Mouse (Mus musculus) ovary, adult 10 weeks (tissue): ENCODE results near the gene Sctr. TPM values are rescaled to one million over a fixed set of nuclear protein-coding genes. Genes with fewer than 3 reads are reported as not detected.

Experiments used
- polyA plus RNA-seq: library from polyadenylated mRNA; stranded (reverse); fragments of 350-450 nt; fragmentation: Illumina TruSeq; extraction: RNeasy Lipid Tissue Mini Kit (QIAGEN cat#74804); gene quantifications from one replicate; pipeline ENCODE4 v1.2.3, GENCODE M21; 2014

Gene Sctr
- polyA plus RNA-seq = not detected

DNA sequence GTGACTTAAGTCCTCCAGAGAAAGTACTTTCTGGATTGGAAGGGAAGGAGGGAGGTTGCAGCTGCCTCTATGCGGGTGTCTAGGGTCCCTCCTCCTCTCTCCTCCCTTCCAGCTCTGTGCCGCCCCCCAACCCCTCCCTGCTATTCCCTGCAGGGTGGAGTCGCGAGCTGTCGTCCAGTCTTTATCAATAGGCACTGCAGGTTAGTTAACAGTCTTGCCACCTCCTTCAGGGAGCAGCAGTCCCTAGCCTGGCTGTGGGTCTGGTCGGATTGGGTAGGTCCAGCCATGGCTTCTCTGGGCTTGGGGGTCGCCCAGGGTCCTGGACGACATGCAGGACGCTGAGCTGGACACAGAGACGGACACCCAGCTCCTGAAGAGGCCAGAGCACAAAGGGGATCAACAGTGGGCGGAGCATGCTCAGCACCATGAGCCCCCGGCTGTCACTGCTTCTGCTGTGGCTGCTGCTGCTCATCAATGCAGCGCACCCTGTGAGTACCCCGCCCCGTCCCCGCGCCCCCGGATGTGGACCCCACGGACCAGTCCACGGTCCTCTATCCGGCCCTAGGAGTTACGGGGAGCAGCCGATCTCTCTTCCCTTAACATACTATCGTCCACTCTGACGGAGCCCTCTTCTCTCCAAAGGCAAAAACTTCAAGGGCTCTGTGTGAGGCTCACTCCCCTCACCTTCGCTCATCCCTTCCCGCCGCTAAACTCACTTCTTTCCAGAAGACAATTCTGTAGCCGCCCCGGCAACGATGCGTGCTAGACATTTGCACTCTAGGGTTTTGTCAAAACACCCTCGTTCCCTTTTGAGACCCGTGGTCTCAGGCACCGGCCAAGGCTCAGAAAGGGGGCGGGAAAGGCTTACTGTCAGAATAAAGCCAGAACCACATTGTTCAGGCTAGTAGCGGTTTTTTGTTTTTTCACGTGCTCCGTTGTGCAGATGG is at the start of gene Sctr:
TSS of gene Sctr (plus strand) at position 51 of the 947 bp plus-strand sequence.

GRCm38 (mm10) chr1:119996798-119997581 is 9.7 kb upstream of the Sctr start, which contains the start of gene Cfap221:
Gene Cfap221, minus strand, starts transcription at chr1:119997234.

GRCm38 (mm10) chr1:120073519-120074306 is 67.0 kb downstream of the Sctr start, which contains the start of gene Tmem37:
Gene Tmem37, minus strand, starts transcription at chr1:120074074.

Other genes starting within 250 kb of the Sctr start
- 109 TPM for gene Ptpn4, start 169.3 kb upstream of the Sctr start, polyA plus RNA-seq
- gene Tmem177, start 93.7 kb upstream of the Sctr start, polyA plus RNA-seq = 6.0 TPM
- 1.5 TPM for gene Cfap221, start 9.7 kb upstream of the Sctr start, polyA plus RNA-seq
- not detected for gene Tmem37, start 67.2 kb downstream of the Sctr start, polyA plus RNA-seq
- 245 TPM for gene Dbi, start 114.2 kb downstream of the Sctr start, polyA plus RNA-seq
- gene 3110009E18Rik, start 114.3 kb downstream of the Sctr start, polyA plus RNA-seq = 25.2 TPM